8 mouse cellular contexts compared by ENCODE assay signal in genomic region chr11:61514953-61515352, GRCm38 (mm10). TPM values are rescaled to one million over a fixed set of nuclear protein-coding genes. Genes with fewer than 3 reads are reported as not detected.
A peak's percentile ranks its signal among the peaks of the same experiment; 100 is the strongest.
DNase-seq lines count a peak whose midpoint lies in the region; ATAC-seq lines count a peak whose summit lies in the region.

No protein-coding gene starts in this region.

- H3K27me3 ChIP-seq in liver, embryonic 11.5 days (replicated peaks; ENCODE audit: control insufficient read depth, insufficient read depth, low read length) = no peaks in the 10 kb centered on the region

- no peak overlapping the region for H3K9ac ChIP-seq in liver, embryonic 11.5 days (ENCODE audit: low read depth, low read length)

- 24% methylated on average over 3 of the region's 3 CpGs for WGBS in liver, embryonic 11.5 days

- ATAC-seq in liver, embryonic 11.5 days (replicated peaks; ENCODE audit: low FRiP score) = no peak
- no peak for ATAC-seq in inflammation-experienced regulatory T-cells, adult 6 months

- H3K27ac ChIP-seq in liver, embryonic 11.5 days (ENCODE audit: low read depth, low read length) = no peak overlapping the region

- no peaks in the 10 kb centered on the region for H3K9me3 ChIP-seq in liver, embryonic 11.5 days (ENCODE audit: control insufficient read depth, low read length)

- no peak overlapping the region for H3K4me2 ChIP-seq in liver, embryonic 11.5 days

- H3K4me1 ChIP-seq in liver, embryonic 11.5 days (replicated peaks; ENCODE audit: control insufficient read depth, insufficient read depth, low read length) = no peaks in the 10 kb centered on the region

- H3K36me3 ChIP-seq in liver, embryonic 11.5 days (ENCODE audit: control insufficient read depth, insufficient read depth, low read length) = no peaks in the 10 kb centered on the region

- DNase-seq in cerebellum, adult 9-10 months = peak; percentile 59
- no peak for DNase-seq in cerebellum, adult 11-12 months
- DNase-seq in liver = peak; percentile 21
- DNase-seq in liver, embryonic 11.5 days (ENCODE audit: low spot score) = no peak
- peak; percentile 19 for DNase-seq in c-Kit-positive CD71-positive TER-119-positive erythroid progenitor cells, embryonic 14.5 days (ENCODE audit: low spot score)
- peak; percentile 76 to 79 for DNase-seq in kidney, postnatal 4 days
- DNase-seq in thymus, postnatal 25 days = peak; percentile 25

- H3K4me3 ChIP-seq in liver, embryonic 11.5 days (ENCODE audit: low read depth, low read length) = no peak overlapping the region

RNA-seq across cellular contexts. Expression of gene B9d1, which starts 10.0 kb away (rescaled TPM):
- polyA plus RNA-seq in liver, embryonic 11.5 days (2014; fragmentation: Nextera tagmentation; extraction: Ambion mirVana) = 10.2 and 11.1 TPM in 2 replicates
- polyA plus RNA-seq in inflammation-experienced regulatory T-cells, adult 6 months (2017; shearing (Covaris generic)) = 1 to 10 TPM; 2.2 to 4.4 (median 2.4) TPM

RNA-seq across cellular contexts. Expression of gene Mapk7, which starts 20.7 kb away (rescaled TPM):
- 25.1 and 27.6 TPM in 2 replicates for polyA plus RNA-seq in liver, embryonic 11.5 days (2014; fragmentation: Nextera tagmentation; extraction: Ambion mirVana)
- 1 to 10 TPM; 5.6 to 8.9 (median 8.1) TPM for polyA plus RNA-seq in inflammation-experienced regulatory T-cells, adult 6 months (2017; shearing (Covaris generic))

RNA-seq across cellular contexts. Expression of gene Mfap4, which starts 29.7 kb away (rescaled TPM):
- polyA plus RNA-seq in liver, embryonic 11.5 days (2014; fragmentation: Nextera tagmentation; extraction: Ambion mirVana) = 36.5 and 39.1 TPM in 2 replicates
- polyA plus RNA-seq in inflammation-experienced regulatory T-cells, adult 6 months (2017; shearing (Covaris generic)) = not detected

Comparison
In these comparisons a context has a peak if more than half of its experiments do, and no peak if none do; other contexts are left out.
1. DNase-seq: peak in cerebellum, adult 9-10 months (single experiment), liver (single experiment), c-Kit-positive CD71-positive TER-119-positive erythroid progenitor cells, embryonic 14.5 days (single experiment), kidney, postnatal 4 days (2 of 2) and thymus, postnatal 25 days (single experiment); none in cerebellum, adult 11-12 months (single experiment) and liver, embryonic 11.5 days (single experiment).
2. RNA of gene Mfap4, which starts 29.7 kb away (polyA plus RNA-seq): 36.5 to 39.1 TPM in liver, embryonic 11.5 days; not detected in inflammation-experienced regulatory T-cells, adult 6 months; every median in the first group is over 10 times any median in the second.